Mouse (Mus musculus) stomach, embryonic 16.5 days (tissue): ENCODE measurements around the gene Pidd1. TPM values are rescaled to one million over a fixed set of nuclear protein-coding genes. Genes with fewer than 3 reads are reported as not detected.

ENCODE experiments used
- ATAC-seq: fragments of 200-750 bp; cut with Nextera tagmentation; 2 replicates; pipeline ENCODE4 v1.8.0; 2017; ENCODE audit warnings: moderate number of reproducible peaks, moderate TSS enrichment; ENCODE audit not compliant: insufficient read depth, low FRiP score
- H3K27ac ChIP-seq: fragments of 300-500 bp; sonication (generic); 2 replicates; pipeline ENCODE4 v1.5.1; 2014; ENCODE audit warnings: low read length
- H3K27me3 ChIP-seq: fragments of 300-500 bp; sonication (generic); 2 replicates; pipeline ENCODE4 v1.6.1; 2014; ENCODE audit warnings: low read length, control low read depth, mixed read lengths; ENCODE audit not compliant: control insufficient read depth, insufficient read depth
- H3K36me3 ChIP-seq: fragments of 300-500 bp; sonication (generic); 2 replicates; pipeline ENCODE4 v1.6.1; 2014; ENCODE audit warnings: low read length; ENCODE audit not compliant: control insufficient read depth, insufficient read depth
- H3K4me1 ChIP-seq: fragments of 300-500 bp; sonication (generic); 2 replicates; pipeline ENCODE4 v1.6.1; 2014; ENCODE audit warnings: low read length, control low read depth, mixed read lengths; ENCODE audit not compliant: control insufficient read depth, insufficient read depth
- H3K4me2 ChIP-seq: fragments of 300-500 bp; sonication (generic); 2 replicates; pipeline ENCODE4 v1.6.1; 2014; ENCODE audit warnings: low read depth, low read length, mixed read lengths
- H3K4me3 ChIP-seq: fragments of 300-500 bp; sonication (generic); replicated peaks from 2 replicates; pipeline ENCODE4 v1.5.1; 2014; ENCODE audit warnings: mild to moderate bottlenecking, low read length
- H3K9ac ChIP-seq: fragments of 300-500 bp; sonication (generic); 2 replicates; pipeline ENCODE4 v1.6.1; 2014; ENCODE audit warnings: low read length
- H3K9me3 ChIP-seq: fragments of 300-500 bp; sonication (generic); replicated peaks from 2 replicates; pipeline ENCODE4 v1.6.1; 2016; ENCODE audit warnings: low read length, control low read depth; ENCODE audit not compliant: control insufficient read depth
- WGBS: fragments of 180-500 bp; shearing (Covaris S2); extraction: QIAGEN DNeasy Blood & Tissue Kit; methylation state at CpG from one replicate; pipeline ENCODE4 v1.1.7; 2014; 5-methylcytosine and 5-hydroxymethylcytosine counted together
- polyA plus RNA-seq: library from polyadenylated mRNA; unstranded; fragments of >200 nt; fragmentation: Nextera tagmentation; extraction: Ambion mirVana; gene quantifications from 2 replicates; pipeline ENCODE4 v1.2.1, GENCODE M21; 2015

Gene Pidd1
- polyA plus RNA-seq, 1 experiment from 2014 or later = 7.6 TPM

GRCm38 (mm10) chr7:141435856-141436522, 7.8 kb downstream of the Pidd1 start:
- no peaks in the 10 kb centered on the region for H3K36me3 ChIP-seq
- no peaks in the 10 kb centered on the region for H3K9me3 ChIP-seq
- 80% methylated on average over 9 of the region's 9 CpGs for WGBS
- no peak overlapping the region for H3K27ac ChIP-seq
- no peak overlapping the region for H3K4me3 ChIP-seq
- no peak overlapping the region for H3K9ac ChIP-seq
- H3K4me1 ChIP-seq = peaks cover 29% of the 10 kb centered on the region
- ATAC-seq = no peak
- peak overlapping the region; percentile 67 for H3K4me2 ChIP-seq
- H3K27me3 ChIP-seq = no peaks in the 10 kb centered on the region

- Histone ChIP-seq H3K4me2 (peak overlapping the region; percentile 67), H3K4me1 (peaks cover 24% of the 10 kb centered on the region), H3K36me3 (no peaks in the 10 kb centered on the region), H3K9ac (peak overlapping the region; percentile 74), H3K9me3 (no peaks in the 10 kb centered on the region), H3K27ac (peak overlapping the region; percentile 35; the same call in 1 of the 2 replicates), H3K4me3 (peak overlapping the region; percentile 54), H3K27me3 (no peaks in the 10 kb centered on the region)
- ATAC-seq = peak; percentile 31; the same call in 1 of the 2 replicates
- WGBS = 3% methylated on average over 17 of the region's 17 CpGs
Measured at GRCm38 (mm10) chr7:141435129-141435855, 8.5 kb downstream of the Pidd1 start.

GRCm38 (mm10) chr7:141434464-141434863, 9.4 kb downstream of the Pidd1 start:
- H3K27ac ChIP-seq = peak overlapping the region; percentile 35; the same call in 1 of the 2 replicates
- ATAC-seq = no peak

GRCm38 (mm10) chr7:141433517-141434400, 10.1 kb downstream of the Pidd1 start:
- Histone ChIP-seq H3K4me3 (peak overlapping the region; percentile 54), H3K27ac (no peak overlapping the region), H3K4me1 (peaks cover 33% of the 10 kb centered on the region), H3K9ac (peak overlapping the region; percentile 74), H3K27me3 (no peaks in the 10 kb centered on the region), H3K4me2 (peak overlapping the region; percentile 67), H3K36me3 (no peaks in the 10 kb centered on the region), H3K9me3 (no peaks in the 10 kb centered on the region)
- WGBS = 68% methylated on average over 15 of the region's 15 CpGs
- ATAC-seq = no peak

More at GRCm38 (mm10) chr7:141434464-141434863, 9.4 kb downstream of the Pidd1 start:
- Histone ChIP-seq H3K9ac (peak overlapping the region; percentile 74), H3K9me3 (no peaks in the 10 kb centered on the region), H3K27me3 (no peaks in the 10 kb centered on the region), H3K36me3 (no peaks in the 10 kb centered on the region), H3K4me3 (peak overlapping the region; percentile 54), H3K4me2 (peak overlapping the region; percentile 67), H3K4me1 (peaks cover 27% of the 10 kb centered on the region)
- 17% methylated on average over 8 of the region's 8 CpGs for WGBS

- Histone ChIP-seq H3K27me3 (no peaks in the 10 kb centered on the region), H3K9me3 (no peaks in the 10 kb centered on the region), H3K4me3 (no peak overlapping the region), H3K36me3 (no peaks in the 10 kb centered on the region), H3K9ac (0 out of 2 replicates have a peak overlapping the region, but pooled peaks have one; percentile 7), H3K27ac (no peak overlapping the region), H3K4me2 (no peak overlapping the region), H3K4me1 (peaks cover 33% of the 10 kb centered on the region)
- 81% methylated on average over 6 of the region's 6 CpGs for WGBS
- no peak for ATAC-seq
Measured at GRCm38 (mm10) chr7:141432741-141433516, 10.9 kb downstream of the Pidd1 start.

- Histone ChIP-seq H3K4me3 (no peak overlapping the region), H3K36me3 (no peaks in the 10 kb centered on the region), H3K27ac (no peak overlapping the region), H3K9ac (no peak overlapping the region), H3K4me2 (no peak overlapping the region), H3K27me3 (no peaks in the 10 kb centered on the region), H3K9me3 (no peaks in the 10 kb centered on the region), H3K4me1 (peaks cover 33% of the 10 kb centered on the region)
- ATAC-seq = no peak
- WGBS = 80% methylated on average over 8 of the region's 8 CpGs
Measured at GRCm38 (mm10) chr7:141432186-141432611, 11.6 kb downstream of the Pidd1 start.

- Histone ChIP-seq H3K9ac (no peak overlapping the region), H3K4me1 (peaks cover 30% of the 10 kb centered on the region), H3K4me3 (no peak overlapping the region), H3K27me3 (no peaks in the 10 kb centered on the region), H3K27ac (no peak overlapping the region), H3K9me3 (no peaks in the 10 kb centered on the region), H3K4me2 (no peak overlapping the region), H3K36me3 (no peaks in the 10 kb centered on the region)
- 95% methylated on average over 19 of the region's 19 CpGs for WGBS
- ATAC-seq = no peak
Measured at GRCm38 (mm10) chr7:141431434-141432185, 12.2 kb downstream of the Pidd1 start.
